Mouse (Mus musculus) neural tube, embryonic 10.5 days (tissue): ENCODE results near the gene Raet1d.
"Not testable (repeated sequence)": the region's sequence is repeated elsewhere in the genome, so short reads cannot be mapped to it uniquely, and the experiment has no call there.

Source experiments
- DNase-seq: peaks from one replicate; pipeline ENCODE4 v3.0.0-alpha.2; 2017; ENCODE audit warnings: low spot score; ENCODE audit errors: extremely low spot score

Raet1d gene

GRCm38 (mm10) chr10:22360252-22360651 is at the start of gene Raet1d:
Gene Raet1d (plus strand): TSS chr10:22360552.
- DNase-seq, result not testable (repeated sequence)

- DNase-seq, result no peak
These were observed 37.5 kb upstream of the Raet1d start for GRCm38 (mm10) chr10:22322858-22323257.

- DNase-seq, result not testable (repeated sequence)
These were observed 14.6 kb upstream of the Raet1d start for GRCm38 (mm10) chr10:22345721-22346120.

- not testable (repeated sequence) for DNase-seq
These were observed 6.7 kb upstream of the Raet1d start for GRCm38 (mm10) chr10:22353548-22354195.

GRCm38 (mm10) chr10:22354196-22354574 is 6.2 kb upstream of the Raet1d start:
- DNase-seq, result not testable (repeated sequence)

- DNase-seq, result not testable (repeated sequence)
These were observed 3.0 kb upstream of the Raet1d start for GRCm38 (mm10) chr10:22357373-22357772.

- not testable (repeated sequence) for DNase-seq
These were observed 605 bp downstream of the Raet1d start for GRCm38 (mm10) chr10:22360957-22361356.

- DNase-seq, result peak; percentile 31
These were observed 1.3 kb downstream of the Raet1d start for GRCm38 (mm10) chr10:22361415-22362352.

- DNase-seq, result not testable (repeated sequence)
These were observed 2.1 kb downstream of the Raet1d start for GRCm38 (mm10) chr10:22362466-22362865.

- DNase-seq, result not testable (repeated sequence)
These were observed 4.6 kb downstream of the Raet1d start for GRCm38 (mm10) chr10:22364915-22365314.

GRCm38 (mm10) chr10:22381226-22381625 is 20.9 kb downstream of the Raet1d start:
- DNase-seq, result peak; percentile 21

GRCm38 (mm10) chr10:22390146-22390545 is 29.8 kb downstream of the Raet1d start:
- not testable (repeated sequence) for DNase-seq

- DNase-seq, result not testable (repeated sequence)
These were observed 31.3 kb downstream of the Raet1d start for GRCm38 (mm10) chr10:22391616-22392015.

GRCm38 (mm10) chr10:22393028-22393824 is 32.9 kb downstream of the Raet1d start:
- DNase-seq, result not testable (repeated sequence)

- not testable (repeated sequence) for DNase-seq
These were observed 36.3 kb downstream of the Raet1d start for GRCm38 (mm10) chr10:22396680-22397079.

- peak; percentile 65 for DNase-seq
These were observed 42.0 kb downstream of the Raet1d start for GRCm38 (mm10) chr10:22402225-22402917.

GRCm38 (mm10) chr10:22413702-22414494 is 53.5 kb downstream of the Raet1d start:
- DNase-seq, result peak; percentile 18
